Mouse (Mus musculus) spleen, adult 2 months (tissue): ENCODE data around the gene Ccdc69.

Experiments
- CTCF ChIP-seq: fragments of 200-500 bp; IDR thresholded peaks from 2 replicates; pipeline ENCODE4 v1.5.1; 2011; ENCODE audit warnings: mild to moderate bottlenecking, inconsistent platforms; ENCODE audit not compliant: insufficient read depth, insufficient read length, insufficient replicate concordance; ENCODE audit errors: extremely low read depth
- POLR2A ChIP-seq: fragments of 200-500 bp; IDR thresholded peaks from 2 replicates; pipeline ENCODE4 v1.6.1; 2011; ENCODE audit warnings: low read depth, low read length, inconsistent platforms

DNA sequence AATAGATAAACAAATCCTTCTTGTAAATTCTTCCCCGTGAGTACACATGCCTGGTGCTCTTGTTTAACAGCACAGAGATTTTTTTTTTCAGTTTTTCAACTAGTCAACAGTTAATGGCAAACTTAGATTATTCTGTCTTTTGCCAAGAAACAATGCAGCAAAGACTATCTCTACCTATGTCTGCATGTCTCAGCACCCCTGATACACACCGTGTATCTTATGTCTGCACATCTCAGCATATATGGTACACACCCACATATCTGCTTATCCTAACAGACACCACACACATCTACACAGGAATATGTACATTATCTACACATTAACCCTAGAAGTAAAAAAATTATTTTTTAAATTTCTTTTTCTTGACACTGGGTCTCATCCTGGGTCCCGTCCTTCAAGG lies 48.7 kb upstream of the Ccdc69 start:
- TF ChIP-seq CTCF (no peak), POLR2A (no peak)
